Mouse (Mus musculus) stomach, postnatal 0 days (tissue): ENCODE results near the gene Ginm1. TPM values are rescaled to one million over a fixed set of nuclear protein-coding genes. Genes with fewer than 3 reads are reported as not detected.

Experiments
- ATAC-seq: fragments of 200-750 bp; cut with Nextera tagmentation; 2 replicates; pipeline ENCODE4 v1.8.0; 2017; ENCODE audit not compliant: low FRiP score, low TSS enrichment
- DNase-seq: peaks from one replicate; pipeline ENCODE4 v3.0.0-alpha.2; 2016; ENCODE audit warnings: low spot score
- H3K27ac ChIP-seq: fragments of 300-500 bp; sonication (generic); replicated peaks from 2 replicates; pipeline ENCODE4 v1.5.1; 2014; ENCODE audit warnings: mild to moderate bottlenecking, control low read depth
- H3K27me3 ChIP-seq: fragments of 300-500 bp; sonication (generic); 2 replicates; pipeline ENCODE4 v1.6.1; 2014; ENCODE audit warnings: low read length; ENCODE audit not compliant: control insufficient read depth, insufficient read depth
- H3K36me3 ChIP-seq: fragments of 300-500 bp; sonication (generic); 2 replicates; pipeline ENCODE4 v1.6.1; 2014; ENCODE audit warnings: low read length, mixed read lengths; ENCODE audit not compliant: control insufficient read depth, insufficient read depth
- H3K4me1 ChIP-seq: fragments of 300-500 bp; sonication (generic); replicated peaks from 2 replicates; pipeline ENCODE4 v1.6.1; 2014; ENCODE audit warnings: antibody characterized with exemption; ENCODE audit not compliant: control insufficient read depth, insufficient read depth
- H3K4me2 ChIP-seq: fragments of 300-500 bp; sonication (generic); replicated peaks from 2 replicates; pipeline ENCODE4 v1.6.1; 2014; ENCODE audit warnings: low read depth, mild to moderate bottlenecking, control low read depth, moderate library complexity
- H3K4me3 ChIP-seq: fragments of 300-500 bp; sonication (generic); 2 replicates; pipeline ENCODE4 v1.5.1; 2014; ENCODE audit warnings: low read depth, low read length, control low read depth
- H3K9ac ChIP-seq: fragments of 300-500 bp; sonication (generic); 2 replicates; pipeline ENCODE4 v1.6.1; 2014; ENCODE audit warnings: mild to moderate bottlenecking, low read length, control low read depth, mixed read lengths
- H3K9me3 ChIP-seq: fragments of 300-500 bp; sonication (generic); 2 replicates; pipeline ENCODE4 v1.6.1; 2016; ENCODE audit warnings: low read length; ENCODE audit not compliant: control insufficient read depth
- CTCF ChIP-seq: IDR thresholded peaks from 2 replicates; pipeline ENCODE4 v1.5.1; 2016; ENCODE audit warnings: antibody characterized with exemption, low read depth, mild to moderate bottlenecking, moderate library complexity
- EP300 ChIP-seq: optimal IDR thresholded peaks from 2 replicates; pipeline ENCODE3; 2016; ENCODE audit warnings: antibody characterized with exemption
- WGBS: fragments of 180-500 bp; shearing (Covaris S2); extraction: QIAGEN DNeasy Blood & Tissue Kit; methylation state at CpG from one replicate; pipeline ENCODE4 v1.1.7; 2014; 5-methylcytosine and 5-hydroxymethylcytosine counted together
- polyA plus RNA-seq: library from polyadenylated mRNA; unstranded; fragments of >200 nt; fragmentation: Nextera tagmentation; extraction: Ambion mirVana; gene quantifications from 2 replicates; pipeline ENCODE4 v1.2.1, GENCODE M21; 2015

Ginm1 gene
- polyA plus RNA-seq, 1 experiment from 2014 or later = 88.8 TPM

GRCm38 (mm10) chr10:7838874-7839421, 46.3 kb upstream of the Ginm1 start:
- TF ChIP-seq CTCF = no peak
- TF ChIP-seq EP300 = no peak
- Histone ChIP-seq H3K4me2 (no peak overlapping the region), H3K27me3 (no peaks in the 10 kb centered on the region), H3K4me1 (no peaks in the 10 kb centered on the region), H3K9me3 (no peaks in the 10 kb centered on the region), H3K4me3 (no peak overlapping the region), H3K36me3 (no peaks in the 10 kb centered on the region), H3K27ac (no peak overlapping the region), H3K9ac (no peak overlapping the region)
- DNase-seq (no peak), ATAC-seq (no peak)
- WGBS = 72% methylated on average over 5 of the region's 5 CpGs

GRCm38 (mm10) chr10:7838036-7838435, 45.4 kb upstream of the Ginm1 start:
- TF ChIP-seq CTCF (no peak), EP300 (no peak)
- WGBS = 81% methylated on average over 8 of the region's 8 CpGs
- Histone ChIP-seq H3K9me3 (no peaks in the 10 kb centered on the region), H3K4me1 (no peaks in the 10 kb centered on the region), H3K36me3 (no peaks in the 10 kb centered on the region), H3K27me3 (no peaks in the 10 kb centered on the region), H3K27ac (no peak overlapping the region), H3K4me3 (no peak overlapping the region), H3K9ac (no peak overlapping the region), H3K4me2 (no peak overlapping the region)
- DNase-seq (no peak), ATAC-seq (no peak)

GRCm38 (mm10) chr10:7837446-7837845, 44.8 kb upstream of the Ginm1 start:
- no peaks in the 10 kb centered on the region for H3K9me3 ChIP-seq
- no peak overlapping the region for H3K27ac ChIP-seq
- WGBS = 89% methylated on average over 8 of the region's 8 CpGs
- DNase-seq (no peak), ATAC-seq (no peak)
- H3K27me3 ChIP-seq = no peaks in the 10 kb centered on the region
- no peaks in the 10 kb centered on the region for H3K36me3 ChIP-seq
- 0 out of 2 replicates have a peak, but pooled peaks cover under 1% of the 10 kb centered on the region for H3K4me1 ChIP-seq
- no peak overlapping the region for H3K4me2 ChIP-seq
- no peak overlapping the region for H3K4me3 ChIP-seq
- TF ChIP-seq EP300 (no peak), CTCF (no peak)
- no peak overlapping the region for H3K9ac ChIP-seq

DNA sequence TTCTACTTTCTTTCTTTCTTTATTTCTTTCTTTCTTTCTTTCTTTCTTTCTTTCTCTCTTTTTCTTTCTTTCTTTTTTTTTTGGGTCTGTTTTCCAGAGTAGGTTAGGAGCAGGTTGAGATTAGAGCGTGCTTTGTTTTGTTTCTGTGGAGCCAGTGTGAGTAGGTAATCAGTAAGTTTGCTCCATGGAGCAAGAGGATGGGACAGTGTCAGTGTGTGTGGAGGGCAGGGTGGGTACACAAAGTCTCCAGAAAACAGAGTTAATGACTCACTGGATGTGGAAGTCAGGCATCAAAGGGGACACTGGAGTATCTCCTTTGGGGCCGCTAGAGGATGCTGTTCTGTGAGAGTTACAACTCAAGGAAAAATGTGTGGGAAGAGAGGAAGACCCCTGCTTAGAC, 44.3 kb upstream of the Ginm1 start:
- no peak for DNase-seq
- H3K4me1 ChIP-seq = 0 out of 2 replicates have a peak, but pooled peaks cover 3% of the 10 kb centered on the region
- H3K4me2 ChIP-seq = no peak overlapping the region
- H3K27ac ChIP-seq = no peak overlapping the region
- H3K9me3 ChIP-seq = no peaks in the 10 kb centered on the region
- no peaks in the 10 kb centered on the region for H3K36me3 ChIP-seq
- 53% methylated on average over 2 of the region's 2 CpGs for WGBS
- H3K4me3 ChIP-seq = no peak overlapping the region
- no peak overlapping the region for H3K9ac ChIP-seq
- TF ChIP-seq CTCF = no peak; the same call in 1 of the 2 replicates
- no peak for TF ChIP-seq EP300
- no peak for ATAC-seq
- no peaks in the 10 kb centered on the region for H3K27me3 ChIP-seq

DNA sequence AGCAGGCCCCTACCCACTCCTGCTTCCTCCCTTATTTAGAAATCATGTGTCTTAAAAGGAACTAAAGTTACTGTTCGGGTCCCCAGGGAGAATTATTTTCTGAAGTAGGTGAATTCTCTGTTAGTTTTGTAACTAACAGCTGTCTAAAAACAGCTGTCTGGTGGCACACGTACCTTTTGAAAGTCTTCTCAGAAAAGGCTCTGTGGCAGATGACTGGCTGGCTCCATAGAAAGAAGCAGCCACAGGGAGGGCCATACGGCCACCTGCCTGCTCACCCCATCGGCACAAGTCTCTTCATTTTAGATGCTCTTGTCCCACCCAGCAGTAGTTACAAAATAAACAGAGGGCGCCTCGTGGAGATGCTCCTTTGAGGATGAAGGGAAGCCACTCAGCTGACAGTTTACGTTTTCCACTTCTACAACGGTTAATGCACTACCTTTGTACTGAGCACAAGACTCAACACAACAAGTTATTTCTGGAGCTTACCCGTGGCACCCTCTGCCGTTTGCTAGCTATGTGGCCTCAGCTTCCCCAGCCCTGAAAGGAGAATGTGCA, 42.1 kb upstream of the Ginm1 start:
- Histone ChIP-seq H3K4me3 (no peak overlapping the region), H3K27ac (no peak overlapping the region), H3K36me3 (no peaks in the 10 kb centered on the region), H3K4me2 (no peak overlapping the region), H3K4me1 (0 out of 2 replicates have a peak, but pooled peaks cover 3% of the 10 kb centered on the region), H3K9me3 (no peaks in the 10 kb centered on the region), H3K27me3 (no peaks in the 10 kb centered on the region), H3K9ac (no peak overlapping the region)
- ATAC-seq = no peak
- no peak for DNase-seq
- WGBS = 66% methylated on average over 10 of the region's 10 CpGs
- TF ChIP-seq EP300 (no peak), CTCF (no peak)

- Histone ChIP-seq H3K27me3 (no peaks in the 10 kb centered on the region), H3K4me2 (no peak overlapping the region), H3K27ac (no peak overlapping the region; the same call in 1 of the 2 replicates), H3K4me3 (no peak overlapping the region), H3K9ac (no peak overlapping the region), H3K4me1 (0 out of 2 replicates have a peak, but pooled peaks cover 3% of the 10 kb centered on the region), H3K36me3 (no peaks in the 10 kb centered on the region), H3K9me3 (no peaks in the 10 kb centered on the region)
- no peak for TF ChIP-seq EP300
- no peak for TF ChIP-seq CTCF
- 79% methylated on average over 9 of the region's 9 CpGs for WGBS
- DNase-seq = no peak
- ATAC-seq = no peak
Observed at GRCm38 (mm10) chr10:7833377-7834165, 40.9 kb upstream of the Ginm1 start.
